ENCODE assay signal across 11 mouse cellular contexts in genomic region chr16:31606389-31607177, GRCm38 (mm10). TPM values are rescaled to one million over a fixed set of nuclear protein-coding genes. Genes with fewer than 3 reads are reported as not detected.
DNase-seq lines count a peak whose midpoint lies in the region; ATAC-seq and TF ChIP-seq lines count a peak whose summit lies in the region.
"Had no signal": no experiment of that assay in that cellular context is flagged by ENCODE, and none has a peak within 500 bp of the region (broad histone marks: within the 10 kb centered on the region; RNA-seq: fewer than 3 reads in every experiment).

No protein-coding gene starts in this region.

- H3K4me1 ChIP-seq in lung, adult 2 months (ENCODE audit: control insufficient read depth, insufficient read depth, low read length), result peaks cover 5% of the 10 kb centered on the region; the same call in 1 of the 2 replicates
- H3K4me1 ChIP-seq in intestine, embryonic 15.5 days (replicated peaks), result peaks cover 8% of the 10 kb centered on the region; the same call in 1 of the 2 replicates
- H3K4me1 ChIP-seq in hindbrain, embryonic 13.5 days (replicated peaks), result no peaks in the 10 kb centered on the region
- H3K4me1 ChIP-seq: neural tube, embryonic 15.5 days had no signal

- TF ChIP-seq POLR2A in lung, adult 2 months (IDR thresholded peaks at IDR 0.05; ENCODE audit: borderline replicate concordance, extremely low read depth, low read depth, low read length), result no peak

- no peak overlapping the region for H3K4me2 ChIP-seq in intestine, embryonic 15.5 days (replicated peaks)
- no peak overlapping the region for H3K4me2 ChIP-seq in hindbrain, embryonic 13.5 days
- H3K4me2 ChIP-seq: limb, embryonic 12.5 days; neural tube, embryonic 15.5 days had no signal

- no peaks in the 10 kb centered on the region for H3K27me3 ChIP-seq in intestine, embryonic 15.5 days (replicated peaks)
- no peaks in the 10 kb centered on the region for H3K27me3 ChIP-seq in hindbrain, embryonic 13.5 days
- H3K27me3 ChIP-seq: limb, embryonic 12.5 days; neural tube, embryonic 15.5 days had no signal

- peak overlapping the region; percentile 55 for H3K27ac ChIP-seq in intestine, embryonic 15.5 days
- no peak overlapping the region for H3K27ac ChIP-seq in hindbrain, embryonic 13.5 days
- H3K27ac ChIP-seq: neural tube, embryonic 15.5 days had no signal

- H3K4me3 ChIP-seq in lung, adult 2 months (replicated peaks; ENCODE audit: extremely low read depth, low read depth, low read length), result no peak overlapping the region
- H3K4me3 ChIP-seq in intestine, embryonic 15.5 days (replicated peaks), result no peak overlapping the region
- no peak overlapping the region for H3K4me3 ChIP-seq in hindbrain, embryonic 13.5 days
- H3K4me3 ChIP-seq: limb, embryonic 12.5 days; neural tube, embryonic 15.5 days had no signal

- H3K9ac ChIP-seq in intestine, embryonic 15.5 days, result no peak overlapping the region
- H3K9ac ChIP-seq in hindbrain, embryonic 13.5 days, result no peak overlapping the region
- H3K9ac ChIP-seq: limb, embryonic 12.5 days; neural tube, embryonic 15.5 days had no signal

- ATAC-seq in intestine, embryonic 15.5 days, result peak; percentile 69
- no peak for ATAC-seq in hindbrain, embryonic 13.5 days (ENCODE audit: low FRiP score)

- WGBS in lung, adult 2 months, result 48% methylated on average over 11 of the region's 11 CpGs
- WGBS in intestine, embryonic 15.5 days, result 42% methylated on average over 11 of the region's 11 CpGs
- 83% methylated on average over 11 of the region's 11 CpGs for WGBS in hindbrain, embryonic 13.5 days

- no peaks in the 10 kb centered on the region for H3K36me3 ChIP-seq in intestine, embryonic 15.5 days
- no peaks in the 10 kb centered on the region for H3K36me3 ChIP-seq in hindbrain, embryonic 13.5 days
- H3K36me3 ChIP-seq: limb, embryonic 12.5 days; neural tube, embryonic 15.5 days had no signal

- TF ChIP-seq CTCF in lung, adult 2 months (IDR thresholded peaks at IDR 0.05; ENCODE audit: insufficient read depth, low read length), result no peak

- DNase-seq in lung, adult 2 months, result peak; percentile 12
- DNase-seq in lung, postnatal 25 days (ENCODE audit: low spot score), result no peak
- peak; percentile 71 for DNase-seq in gastrocnemius, postnatal 14 days
- DNase-seq in skeletal muscle tissue, adult 2 months (ENCODE audit: low read depth, low spot score), result peak; percentile 89
- DNase-seq in cerebellum, adult 11-12 months, result no peak
- DNase-seq in layer of hippocampus, adult 18-20 months (ENCODE audit: low spot score in 2 of 2), result no peak
- DNase-seq: cerebellum, adult 11 months had no signal

- no peaks in the 10 kb centered on the region for H3K9me3 ChIP-seq in intestine, embryonic 15.5 days
- no peaks in the 10 kb centered on the region for H3K9me3 ChIP-seq in hindbrain, embryonic 13.5 days
- H3K9me3 ChIP-seq: limb, embryonic 12.5 days; neural tube, embryonic 15.5 days had no signal

- intact Hi-C loops in gastrocnemius, postnatal 14 days (cut with DNase I; ENCODE audit: low total_unique reads), result no loop called here

RNA-seq across cellular contexts. Expression of gene Dlg1, which starts 56.7 kb away (rescaled TPM):
- 14.0 and 22.0 TPM in 2 replicates for polyA plus RNA-seq in lung, adult 2 months (2012; rRNA removed)
- total RNA-seq in gastrocnemius, postnatal 14 days (2021), result 10 to 100 TPM; 26.4 to 30.9 TPM
- 18.6 and 19.0 TPM in 2 replicates for polyA plus RNA-seq in intestine, embryonic 15.5 days (2015; fragmentation: Nextera tagmentation; extraction: Ambion mirVana)
- polyA plus RNA-seq in hindbrain, embryonic 13.5 days (2015; fragmentation: Nextera tagmentation; extraction: Ambion mirVana), result 11.9 and 12.6 TPM in 2 replicates
- total RNA-seq in layer of hippocampus, adult 18-20 months (2021), result 10 to 100 TPM; 88.2 to 95.2 TPM

Comparison
In these comparisons a context has a peak if more than half of its experiments do, and no peak if none do; other contexts are left out.
1. DNase-seq: peak in lung, adult 2 months (single experiment), gastrocnemius, postnatal 14 days (single experiment) and skeletal muscle tissue, adult 2 months (single experiment); none in lung, postnatal 25 days (single experiment), cerebellum, adult 11-12 months (single experiment) and layer of hippocampus, adult 18-20 months (0 of 2).